27 mouse cellular contexts compared by ENCODE assay signal in the genomic region with DNA sequence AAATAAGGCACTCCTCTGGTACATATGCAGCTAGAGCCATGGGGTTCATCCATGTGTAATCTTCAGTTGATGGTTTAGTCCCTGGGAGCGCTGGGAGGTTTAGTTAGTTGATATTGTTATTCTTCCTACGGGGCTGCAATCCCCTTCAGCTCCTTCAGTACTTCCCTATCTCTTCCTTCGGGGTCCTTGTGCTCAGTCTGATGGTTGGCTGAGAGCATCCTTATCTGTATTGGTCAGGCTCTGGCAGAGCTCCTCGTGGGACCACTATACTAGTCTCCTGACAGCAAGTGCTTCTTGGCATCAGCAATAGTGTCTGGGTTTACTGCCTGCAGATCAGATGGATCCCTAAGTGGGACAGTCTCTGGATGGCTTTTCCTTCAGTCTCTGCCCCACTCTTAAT. TPM values are rescaled to one million over a fixed set of nuclear protein-coding genes. Genes with fewer than 3 reads are reported as not detected.
"Had no signal": no experiment of that assay in that cellular context is flagged by ENCODE, and none has a peak within 500 bp of the region (broad histone marks: within the 10 kb centered on the region; RNA-seq: fewer than 3 reads in every experiment).

No protein-coding gene starts in this region.

- H3K4me2 ChIP-seq: heart, embryonic 11.5 days; heart, embryonic 13.5 days; heart, embryonic 15.5 days; hindbrain, embryonic 12.5 days; hindbrain, embryonic 14.5 days; intestine, embryonic 15.5 days; limb, embryonic 13.5 days; limb, embryonic 15.5 days; liver, embryonic 12.5 days had no signal

- H3K27me3 ChIP-seq: heart, embryonic 13.5 days; heart, embryonic 15.5 days; hindbrain, embryonic 12.5 days; intestine, embryonic 15.5 days; limb, embryonic 13.5 days; limb, embryonic 15.5 days; liver, embryonic 12.5 days had no signal

- H3K9me3 ChIP-seq: heart, embryonic 13.5 days; heart, embryonic 15.5 days; hindbrain, embryonic 10.5 days; hindbrain, embryonic 12.5 days; intestine, embryonic 15.5 days; limb, embryonic 15.5 days; liver, embryonic 12.5 days had no signal

- H3K4me1 ChIP-seq: heart, embryonic 15.5 days; hindbrain, embryonic 10.5 days; hindbrain, embryonic 12.5 days; intestine, embryonic 15.5 days; limb, embryonic 13.5 days; limb, embryonic 15.5 days; liver, embryonic 12.5 days had no signal

- H3K9ac ChIP-seq: heart, embryonic 13.5 days; heart, embryonic 15.5 days; hindbrain, embryonic 12.5 days; hindbrain, embryonic 14.5 days; intestine, embryonic 15.5 days; limb, embryonic 13.5 days; limb, embryonic 15.5 days; liver, embryonic 12.5 days had no signal

- ATAC-seq: hindbrain, embryonic 16.5 days; inflammation-experienced regulatory T-cells, adult 6 months; intestine, embryonic 15.5 days; intestine, postnatal 0 days; liver, embryonic 12.5 days had no signal

- DNase-seq: gastrocnemius, postnatal 10 days; gastrocnemius, postnatal 25 days; heart, postnatal 14 days; heart, postnatal 4 days; kidney, adult 18-20 months; kidney, adult 8-10 months; kidney, postnatal 14 days; kidney, postnatal 36 days; layer of hippocampus, adult 9-11 months; layer of hippocampus, postnatal 36 days; left cerebral cortex, postnatal 4 days had no signal

- H3K4me3 ChIP-seq: heart, adult 2 months; heart, embryonic 13.5 days; heart, embryonic 15.5 days; hindbrain, embryonic 10.5 days; hindbrain, embryonic 12.5 days; intestine, embryonic 15.5 days; limb, embryonic 13.5 days; limb, embryonic 15.5 days; liver, embryonic 12.5 days had no signal

- H3K27ac ChIP-seq: heart, adult 2 months; heart, embryonic 13.5 days; heart, embryonic 15.5 days; hindbrain, embryonic 10.5 days; hindbrain, embryonic 12.5 days; hindbrain, embryonic 14.5 days; intestine, embryonic 15.5 days; kidney, postnatal 0 days; limb, embryonic 13.5 days; limb, embryonic 15.5 days; liver, embryonic 12.5 days had no signal

- H3K36me3 ChIP-seq: heart, embryonic 13.5 days; heart, embryonic 15.5 days; hindbrain, embryonic 10.5 days; hindbrain, embryonic 12.5 days; intestine, embryonic 15.5 days; limb, embryonic 13.5 days; limb, embryonic 15.5 days; liver, embryonic 12.5 days had no signal

RNA-seq across cellular contexts. Expression of gene Casp12, which starts 2.2 kb away (rescaled TPM):
- polyA plus RNA-seq: hindbrain, embryonic 10.5 days; inflammation-experienced regulatory T-cells, adult 6 months; limb, embryonic 11.5 days; liver, embryonic 12.5 days had no signal

RNA-seq across cellular contexts. Expression of gene Casp4, which starts 38.8 kb away (rescaled TPM):
- polyA plus RNA-seq: hindbrain, embryonic 10.5 days; hindbrain, embryonic 12.5 days had no signal
